Mouse (Mus musculus): ENCODE measurements around the gene Tmem218.

Tmem218 gene

GRCm38 (mm10) chr9:37207929-37208411, at the start of gene Tmem218:
Gene Tmem218, plus strand, starts transcription at chr9:37208223.
- peak; percentile 44 for DNase-seq (ENCODE audit: low spot score)

- no peak for DNase-seq (ENCODE audit: low spot score)
Measured at GRCm38 (mm10) chr9:37160686-37161085, 47.3 kb upstream of the Tmem218 start.

GRCm38 (mm10) chr9:37166899-37167298, 41.1 kb upstream of the Tmem218 start:
- DNase-seq (ENCODE audit: low spot score): no peak

- no peak for DNase-seq (ENCODE audit: low spot score)
Measured at GRCm38 (mm10) chr9:37173376-37173775, 34.6 kb upstream of the Tmem218 start.

GRCm38 (mm10) chr9:37176002-37176401, 32.0 kb upstream of the Tmem218 start:
- no peak for DNase-seq (ENCODE audit: low spot score)

GRCm38 (mm10) chr9:37177107-37177506, 30.9 kb upstream of the Tmem218 start:
- no peak for DNase-seq (ENCODE audit: low spot score)

GRCm38 (mm10) chr9:37177551-37177950, 30.5 kb upstream of the Tmem218 start:
- no peak for DNase-seq (ENCODE audit: low spot score)

- DNase-seq (ENCODE audit: low spot score): no peak
Measured at GRCm38 (mm10) chr9:37178911-37179310, 29.1 kb upstream of the Tmem218 start.

- no peak for DNase-seq (ENCODE audit: low spot score)
Measured at GRCm38 (mm10) chr9:37179596-37179995, 28.4 kb upstream of the Tmem218 start.

GRCm38 (mm10) chr9:37181596-37181995, 26.4 kb upstream of the Tmem218 start:
- DNase-seq (ENCODE audit: low spot score): no peak

- no peak for DNase-seq (ENCODE audit: low spot score)
Measured at GRCm38 (mm10) chr9:37183176-37183575, 24.8 kb upstream of the Tmem218 start.

- no peak for DNase-seq (ENCODE audit: low spot score)
Measured at GRCm38 (mm10) chr9:37187407-37187806, 20.6 kb upstream of the Tmem218 start.

- no peak for DNase-seq (ENCODE audit: low spot score)
Measured at GRCm38 (mm10) chr9:37188024-37188423, 20.0 kb upstream of the Tmem218 start.

GRCm38 (mm10) chr9:37197067-37197466, 11.0 kb upstream of the Tmem218 start:
- no peak for DNase-seq (ENCODE audit: low spot score)

- DNase-seq (ENCODE audit: low spot score): no peak
Measured at GRCm38 (mm10) chr9:37200414-37200813, 7.6 kb upstream of the Tmem218 start.

GRCm38 (mm10) chr9:37203884-37204283, 4.1 kb upstream of the Tmem218 start:
- no peak for DNase-seq (ENCODE audit: low spot score)

- DNase-seq (ENCODE audit: low spot score): no peak
Measured at GRCm38 (mm10) chr9:37213060-37213738, 5.2 kb downstream of the Tmem218 start.

- DNase-seq (ENCODE audit: low spot score): no peak
Measured at GRCm38 (mm10) chr9:37214327-37215060, 6.5 kb downstream of the Tmem218 start.

- DNase-seq (ENCODE audit: low spot score): no peak
Measured at GRCm38 (mm10) chr9:37220755-37221154, 12.7 kb downstream of the Tmem218 start.

GRCm38 (mm10) chr9:37225581-37225980, 17.6 kb downstream of the Tmem218 start:
- DNase-seq (ENCODE audit: low spot score): no peak

- no peak for DNase-seq (ENCODE audit: low spot score)
Measured at GRCm38 (mm10) chr9:37229880-37230325, 21.9 kb downstream of the Tmem218 start.

- no peak for DNase-seq (ENCODE audit: low spot score)
Measured at GRCm38 (mm10) chr9:37230486-37231195, 22.6 kb downstream of the Tmem218 start.

All from urinary bladder, postnatal 10 days (tissue).